Mouse (Mus musculus) C2C12 (cell line): ENCODE data around the gene Cct6b.

ENCODE experiments used
- CTCF ChIP-seq: IDR thresholded peaks from one replicate; pipeline ENCODE4 v1.5.1; 2011; ENCODE audit not compliant: control insufficient read depth, insufficient read depth, insufficient read length
- MAX ChIP-seq: IDR thresholded peaks from one replicate; pipeline ENCODE4 v1.6.1; 2011; ENCODE audit warnings: mild to moderate bottlenecking, control low read depth
- MYOD1 ChIP-seq: IDR thresholded peaks from one replicate; pipeline ENCODE4 v1.6.1; 2011; ENCODE audit warnings: low read depth; ENCODE audit not compliant: control insufficient read depth, insufficient read length
- MYOG ChIP-seq: IDR thresholded peaks from one replicate; pipeline ENCODE4 v1.6.1; 2011; ENCODE audit not compliant: control insufficient read depth, insufficient read length; ENCODE audit errors: extremely low read depth

- TF ChIP-seq CTCF (no peak), MYOD1 (no peak), MYOG (no peak), MAX (no peak)
Measured at GRCm38 (mm10) chr11:82692668-82693067, 71.5 kb downstream of the Cct6b start.
